12 mouse cellular contexts compared by ENCODE assay signal in genomic region chr6:53369928-53370327, GRCm38 (mm10).
DNase-seq lines count a peak whose midpoint lies in the region; ATAC-seq and TF ChIP-seq lines count a peak whose summit lies in the region.
"Had no signal": no experiment of that assay in that cellular context is flagged by ENCODE, and none has a peak within 500 bp of the region (broad histone marks: within the 10 kb centered on the region; RNA-seq: fewer than 3 reads in every experiment).

No protein-coding gene starts in this region.

- peak; percentile 34 for DNase-seq in kidney, adult 2 months
- peak; percentile 46 for DNase-seq in c-Kit-positive CD71-negative TER-119-negative erythroid progenitor cells, embryonic 14.5 days (ENCODE audit: low read depth)
- peak; percentile 26 for DNase-seq in lung, postnatal 14 days
- DNase-seq in thymus, adult 2 months, result peak; percentile 26
- no peak for DNase-seq in left cerebral cortex, adult 8-10 months (ENCODE audit: low spot score in 2 of 2)
- DNase-seq in left cerebral cortex, adult 9 months (ENCODE audit: low spot score in 2 of 2), result no peak
- DNase-seq: cerebellum, adult 9-10 months; retina, postnatal 1 day had no signal

- H3K27ac ChIP-seq in kidney, adult 2 months (ENCODE audit: insufficient read depth, low read depth, low read length), result no peak overlapping the region
- no peak overlapping the region for H3K27ac ChIP-seq in kidney, embryonic 16.5 days (ENCODE audit: low read length)
- no peak overlapping the region for H3K27ac ChIP-seq in thymus, adult 2 months (ENCODE audit: control insufficient read depth, insufficient read depth, low read length)
- no peak overlapping the region for H3K27ac ChIP-seq in hindbrain, embryonic 12.5 days

- 83% methylated on average over 5 of the region's 5 CpGs for WGBS in kidney, adult 2 months
- WGBS in kidney, embryonic 16.5 days, result 90% methylated on average over 5 of the region's 5 CpGs
- WGBS in thymus, adult 2 months, result 19% methylated on average over 5 of the region's 5 CpGs
- WGBS in hindbrain, embryonic 12.5 days, result 90% methylated on average over 5 of the region's 5 CpGs

- H3K36me3 ChIP-seq in kidney, adult 2 months (ENCODE audit: control insufficient read depth, insufficient read depth, low read length), result no peaks in the 10 kb centered on the region
- H3K36me3 ChIP-seq in kidney, embryonic 16.5 days (ENCODE audit: insufficient read depth, low read length), result no peaks in the 10 kb centered on the region
- H3K36me3 ChIP-seq in thymus, adult 2 months (ENCODE audit: control insufficient read depth, insufficient read depth, low read length), result no peaks in the 10 kb centered on the region
- no peaks in the 10 kb centered on the region for H3K36me3 ChIP-seq in hindbrain, embryonic 12.5 days

- H3K27me3 ChIP-seq in kidney, adult 2 months (replicated peaks; ENCODE audit: control insufficient read depth, insufficient read depth, low read length), result no peaks in the 10 kb centered on the region
- no peaks in the 10 kb centered on the region for H3K27me3 ChIP-seq in kidney, embryonic 16.5 days (ENCODE audit: insufficient read depth, low read length)
- H3K27me3 ChIP-seq in thymus, adult 2 months (ENCODE audit: control insufficient read depth, insufficient read depth, low read length), result no peaks in the 10 kb centered on the region
- no peaks in the 10 kb centered on the region for H3K27me3 ChIP-seq in hindbrain, embryonic 12.5 days

- H3K9me3 ChIP-seq in kidney, embryonic 16.5 days (ENCODE audit: low read length), result no peaks in the 10 kb centered on the region
- H3K9me3 ChIP-seq in hindbrain, embryonic 12.5 days (replicated peaks), result no peaks in the 10 kb centered on the region

- H3K9ac ChIP-seq in kidney, embryonic 16.5 days (replicated peaks; ENCODE audit: low read length), result no peak overlapping the region
- H3K9ac ChIP-seq in hindbrain, embryonic 12.5 days, result no peak overlapping the region

- no peak for TF ChIP-seq CTCF in kidney, adult 2 months (conservative IDR thresholded peaks at IDR 0.05; ENCODE audit: insufficient read depth, insufficient read length, low read depth, low read length)
- no peak for TF ChIP-seq CTCF in thymus, adult 2 months (IDR thresholded peaks at IDR 0.05; ENCODE audit: borderline replicate concordance, control insufficient read depth, extremely low read depth, insufficient read depth, low read length, poor library complexity)

- no peak overlapping the region for H3K4me3 ChIP-seq in kidney, adult 2 months (ENCODE audit: insufficient read depth, low read depth, low read length)
- no peak overlapping the region for H3K4me3 ChIP-seq in kidney, embryonic 16.5 days (ENCODE audit: low read length)
- H3K4me3 ChIP-seq in thymus, adult 2 months (ENCODE audit: control insufficient read depth, insufficient read depth, low read length), result no peak overlapping the region
- H3K4me3 ChIP-seq in hindbrain, embryonic 12.5 days, result no peak overlapping the region

- no peak for TF ChIP-seq POLR2A in kidney, adult 2 months (IDR thresholded peaks at IDR 0.05; ENCODE audit: low read depth, low read length)
- TF ChIP-seq POLR2A in thymus, adult 2 months (IDR thresholded peaks at IDR 0.05; ENCODE audit: control insufficient read depth, extremely low read depth, insufficient read depth, low read length, poor library complexity), result no peak

- no peak for ATAC-seq in kidney, embryonic 16.5 days (ENCODE audit: low FRiP score, low TSS enrichment)
- ATAC-seq in hindbrain, embryonic 12.5 days (ENCODE audit: low FRiP score), result no peak
- ATAC-seq: forebrain, embryonic 14.5 days had no signal

- H3K4me1 ChIP-seq in kidney, adult 2 months (ENCODE audit: control insufficient read depth, insufficient read depth, low read length), result no peaks in the 10 kb centered on the region
- H3K4me1 ChIP-seq in kidney, embryonic 16.5 days (ENCODE audit: insufficient read depth, low read length), result peaks cover 5% of the 10 kb centered on the region; the same call in 1 of the 2 replicates
- peaks cover 6% of the 10 kb centered on the region for H3K4me1 ChIP-seq in thymus, adult 2 months (replicated peaks; ENCODE audit: control insufficient read depth, insufficient read depth, low read length)
- no peaks in the 10 kb centered on the region for H3K4me1 ChIP-seq in hindbrain, embryonic 12.5 days

- H3K4me2 ChIP-seq in kidney, embryonic 16.5 days (replicated peaks; ENCODE audit: low read depth, low read length), result no peak overlapping the region
- H3K4me2 ChIP-seq in hindbrain, embryonic 12.5 days (replicated peaks), result no peak overlapping the region
- H3K4me2 ChIP-seq: midbrain, embryonic 11.5 days had no signal

Comparison
In these comparisons a context has a peak if more than half of its experiments do, and no peak if none do; other contexts are left out.
1. DNase-seq: peak in kidney, adult 2 months (single experiment), c-Kit-positive CD71-negative TER-119-negative erythroid progenitor cells, embryonic 14.5 days (single experiment), lung, postnatal 14 days (single experiment) and thymus, adult 2 months (single experiment); none in left cerebral cortex, adult 8-10 months (0 of 2) and left cerebral cortex, adult 9 months (0 of 2).